Mouse (Mus musculus) MEL (cell line): Measurements from ENCODE around the gene Irs2. TPM values are rescaled to one million over a fixed set of nuclear protein-coding genes. Genes with fewer than 3 reads are reported as not detected.

Source experiments
- DNase-seq: peaks from one replicate; pipeline ENCODE4 v3.0.0; 2011; ENCODE audit warnings: low read depth, low spot score
- H3K27ac ChIP-seq: 2 replicates; pipeline ENCODE4 v1.5.1; 2012; ENCODE audit warnings: low read depth, mild to moderate bottlenecking, control low read depth, low read length, moderate library complexity; ENCODE audit not compliant: control insufficient read depth
- H3K27me3 ChIP-seq, 2 experiments: fragments of 150-350 bp in 1 of 2; sonication (generic) in 1 of 2; 2 replicates each; pipeline ENCODE4 v1.6.1; 2012; ENCODE audit warnings: low read length in 2 of 2, mild to moderate bottlenecking in 2 of 2, improper control_type of control experiment in 1 of 2, moderate library complexity in 1 of 2; ENCODE audit not compliant: insufficient read depth in 2 of 2, control insufficient read depth in 1 of 2
- H3K36me3 ChIP-seq, 2 experiments: 2 replicates each; pipeline ENCODE4 v1.6.1; 2012 to 2014; ENCODE audit warnings: low read length in 2 of 2, improper control_type of control experiment in 1 of 2, inconsistent platforms in 1 of 2, mild to moderate bottlenecking in 1 of 2; ENCODE audit not compliant: insufficient read depth in 2 of 2, control insufficient read depth in 1 of 2
- H3K4me1 ChIP-seq, 2 experiments: fragments of 150-350 bp in 1 of 2; sonication (generic) in 1 of 2; 2 replicates each; pipeline ENCODE4 v1.6.1; 2012; ENCODE audit warnings: low read length in 2 of 2, improper control_type of control experiment in 1 of 2, mild to moderate bottlenecking in 1 of 2; ENCODE audit not compliant: insufficient read depth in 2 of 2, control insufficient read depth in 1 of 2
- H3K4me3 ChIP-seq, 2 experiments: fragments of 150-350 bp in 1 of 2; sonication (generic) in 1 of 2; 2 replicates each; pipeline ENCODE4 v1.5.1; 2012; ENCODE audit warnings: low read depth in 2 of 2, low read length in 2 of 2, mild to moderate bottlenecking in 2 of 2, moderate library complexity in 2 of 2, control low read depth in 1 of 2, improper control_type of control experiment in 1 of 2; ENCODE audit not compliant: control insufficient read depth in 1 of 2, insufficient read depth in 1 of 2
- H3K79me2 ChIP-seq: 2 replicates; pipeline ENCODE4 v1.6.1; 2012; ENCODE audit warnings: mild to moderate bottlenecking, low read length, moderate library complexity; ENCODE audit not compliant: control insufficient read depth, poor library complexity, insufficient read depth
- H3K9ac ChIP-seq: 2 replicates; pipeline ENCODE4 v1.6.1; 2012; ENCODE audit warnings: low read depth, mild to moderate bottlenecking, control low read depth, low read length, moderate library complexity; ENCODE audit not compliant: control insufficient read depth, poor library complexity, severe bottlenecking
- H3K9me3 ChIP-seq: fragments of 150-350 bp; sonication (generic); replicated peaks from 2 replicates; pipeline ENCODE4 v1.6.1; 2012; ENCODE audit warnings: mild to moderate bottlenecking, low read length, improper control_type of control experiment, moderate library complexity; ENCODE audit not compliant: insufficient read depth
- BHLHE40 ChIP-seq: IDR thresholded peaks from 2 replicates; pipeline ENCODE4 v1.6.1; 2012; ENCODE audit warnings: low read depth, mild to moderate bottlenecking, inconsistent platforms, low read length, improper control_type of control experiment, borderline replicate concordance
- CHD1 ChIP-seq: IDR thresholded peaks from 2 replicates; pipeline ENCODE4 v1.6.1; 2012; ENCODE audit warnings: low read depth, mild to moderate bottlenecking, inconsistent platforms, low read length, improper control_type of control experiment
- CHD2 ChIP-seq: IDR thresholded peaks from 2 replicates; pipeline ENCODE4 v1.6.1; 2011; ENCODE audit warnings: low read length, improper control_type of control experiment
- CTCF ChIP-seq, 3 experiments: IDR thresholded peaks in 2 of 3; conservative IDR thresholded peaks in 1 of 3; 2 replicates each; pipeline ENCODE4 v1.5.1; 2011 to 2012; ENCODE audit warnings: low read length in 3 of 3, low read depth in 2 of 3, mild to moderate bottlenecking in 2 of 3, improper control_type of control experiment in 1 of 3, inconsistent platforms in 1 of 3, mixed read lengths in 1 of 3, moderate library complexity in 1 of 3; ENCODE audit not compliant: control insufficient read depth in 1 of 3, insufficient read depth in 1 of 3, poor library complexity in 1 of 3, severe bottlenecking in 1 of 3
- E2F4 ChIP-seq: IDR thresholded peaks from 2 replicates; pipeline ENCODE4 v1.6.1; 2011; ENCODE audit warnings: low read depth, low read length, improper control_type of control experiment, borderline replicate concordance
- ELF1 ChIP-seq: IDR thresholded peaks from 2 replicates; pipeline ENCODE4 v1.6.1; 2014; ENCODE audit warnings: low read depth, mild to moderate bottlenecking, inconsistent platforms, low read length, improper control_type of control experiment, moderate library complexity
- EP300 ChIP-seq, 2 experiments: IDR thresholded peaks; 2 replicates each; pipeline ENCODE4 v1.6.1; 2011; ENCODE audit warnings: improper control_type of control experiment in 2 of 2, low read length in 2 of 2, low read depth in 1 of 2, mild to moderate bottlenecking in 1 of 2
- ETS1 ChIP-seq: IDR thresholded peaks from 2 replicates; pipeline ENCODE4 v1.6.1; 2012; ENCODE audit warnings: low read depth, mild to moderate bottlenecking, inconsistent platforms, low read length, improper control_type of control experiment, moderate library complexity
- GABPA ChIP-seq: IDR thresholded peaks from 2 replicates; pipeline ENCODE4 v1.6.1; 2012; ENCODE audit warnings: low read depth, mild to moderate bottlenecking, inconsistent platforms, low read length, improper control_type of control experiment, moderate library complexity
- GATA1 ChIP-seq: IDR thresholded peaks from 2 replicates; pipeline ENCODE4 v1.6.1; 2011; ENCODE audit warnings: low read depth, low read length, improper control_type of control experiment
- HCFC1 ChIP-seq: IDR thresholded peaks from 2 replicates; pipeline ENCODE4 v1.6.1; 2012; ENCODE audit warnings: low read depth, mild to moderate bottlenecking, inconsistent platforms, low read length, improper control_type of control experiment, moderate library complexity
- JUND ChIP-seq: IDR thresholded peaks from 2 replicates; pipeline ENCODE4 v1.6.1; 2011; ENCODE audit warnings: low read depth, mild to moderate bottlenecking, improper control_type of control experiment, low read length
- MAFK ChIP-seq: IDR thresholded peaks from 2 replicates; pipeline ENCODE4 v1.6.1; 2011; ENCODE audit warnings: low read depth, mild to moderate bottlenecking, low read length, improper control_type of control experiment, borderline replicate concordance
- MAX ChIP-seq: IDR thresholded peaks from 2 replicates; pipeline ENCODE4 v1.6.1; 2011; ENCODE audit warnings: low read length, improper control_type of control experiment
- MAZ ChIP-seq: IDR thresholded peaks from 2 replicates; pipeline ENCODE4 v1.6.1; 2012; ENCODE audit warnings: low read depth, mild to moderate bottlenecking, inconsistent platforms, low read length, improper control_type of control experiment
- MEF2A ChIP-seq: IDR thresholded peaks from 2 replicates; pipeline ENCODE4 v1.6.1; 2014; ENCODE audit warnings: low read depth, mild to moderate bottlenecking, inconsistent platforms, low read length, improper control_type of control experiment; ENCODE audit not compliant: poor library complexity, insufficient replicate concordance, severe bottlenecking; ENCODE audit errors: extremely low read depth
- MXI1 ChIP-seq: IDR thresholded peaks from 2 replicates; pipeline ENCODE4 v1.6.1; 2011; ENCODE audit warnings: mild to moderate bottlenecking, low read depth, low read length, improper control_type of control experiment
- MYB ChIP-seq: IDR thresholded peaks from 2 replicates; pipeline ENCODE4 v1.6.1; 2011; ENCODE audit warnings: mild to moderate bottlenecking, low read depth, low read length, improper control_type of control experiment
- MYC ChIP-seq: IDR thresholded peaks from 2 replicates; pipeline ENCODE4 v1.6.1; 2011; ENCODE audit warnings: low read depth, mild to moderate bottlenecking, low read length, improper control_type of control experiment, moderate library complexity
- NRF1 ChIP-seq: IDR thresholded peaks from 2 replicates; pipeline ENCODE4 v1.6.1; 2014; ENCODE audit warnings: low read depth, mild to moderate bottlenecking, inconsistent platforms, low read length, improper control_type of control experiment, moderate library complexity; ENCODE audit not compliant: poor library complexity, insufficient read depth, severe bottlenecking
- POLR2A ChIP-seq, 2 experiments: IDR thresholded peaks; 2 replicates each; pipeline ENCODE4 v1.6.1; 2011 to 2012; ENCODE audit warnings: low read length in 2 of 2, mild to moderate bottlenecking in 2 of 2, control low read depth in 1 of 2, improper control_type of control experiment in 1 of 2, low read depth in 1 of 2, moderate library complexity in 1 of 2; ENCODE audit not compliant: control insufficient read depth in 1 of 2, insufficient read depth in 1 of 2, poor library complexity in 1 of 2
- POLR2AphosphoS2 ChIP-seq: IDR thresholded peaks from 2 replicates; pipeline ENCODE4 v1.6.1; 2011; ENCODE audit warnings: low read length, improper control_type of control experiment
- POLR2AphosphoS5 ChIP-seq: IDR thresholded peaks from 2 replicates; pipeline ENCODE4 v1.6.1; 2012; ENCODE audit warnings: low read depth, borderline replicate concordance, mild to moderate bottlenecking, inconsistent platforms, low read length, moderate library complexity, mixed read lengths
- RAD21 ChIP-seq: IDR thresholded peaks from 2 replicates; pipeline ENCODE4 v1.6.1; 2011; ENCODE audit warnings: mild to moderate bottlenecking, low read depth, low read length, improper control_type of control experiment
- SIN3A ChIP-seq: IDR thresholded peaks from 2 replicates; pipeline ENCODE4 v1.6.1; 2012; ENCODE audit warnings: low read length, improper control_type of control experiment, inconsistent platforms
- SMC3 ChIP-seq: IDR thresholded peaks from 2 replicates; pipeline ENCODE4 v1.6.1; 2011; ENCODE audit warnings: low read depth, low read length, improper control_type of control experiment
- TAL1 ChIP-seq: IDR thresholded peaks from 2 replicates; pipeline ENCODE4 v1.6.1; 2012; ENCODE audit warnings: mild to moderate bottlenecking, inconsistent platforms, low read length, moderate library complexity, mixed read lengths
- TBP ChIP-seq: IDR thresholded peaks from 2 replicates; pipeline ENCODE4 v1.8.0; 2011; ENCODE audit warnings: low read depth, low read length, improper control_type of control experiment
- TCF12 ChIP-seq: IDR thresholded peaks from 2 replicates; pipeline ENCODE4 v1.6.1; 2014; ENCODE audit warnings: low read depth, mild to moderate bottlenecking, inconsistent platforms, low read length, improper control_type of control experiment, moderate library complexity
- UBTF ChIP-seq: IDR thresholded peaks from 2 replicates; pipeline ENCODE4 v1.6.1; 2012; ENCODE audit warnings: low read depth, mild to moderate bottlenecking, inconsistent platforms, low read length, improper control_type of control experiment, moderate library complexity, borderline replicate concordance; ENCODE audit not compliant: insufficient read depth
- USF1 ChIP-seq: IDR thresholded peaks from 2 replicates; pipeline ENCODE4 v1.6.1; 2014; ENCODE audit warnings: low read depth, mild to moderate bottlenecking, inconsistent platforms, low read length, improper control_type of control experiment, moderate library complexity
- USF2 ChIP-seq, 2 experiments: IDR thresholded peaks; 2 replicates each; pipeline ENCODE4 v1.6.1; 2011 to 2012; ENCODE audit warnings: improper control_type of control experiment in 2 of 2, low read length in 2 of 2, borderline replicate concordance in 1 of 2, inconsistent platforms in 1 of 2, low read depth in 1 of 2, mild to moderate bottlenecking in 1 of 2; ENCODE audit not compliant: insufficient read depth in 1 of 2
- ZC3H11A ChIP-seq: IDR thresholded peaks from 2 replicates; pipeline ENCODE4 v1.6.1; 2012; ENCODE audit warnings: low read depth, mild to moderate bottlenecking, inconsistent platforms, low read length, improper control_type of control experiment
- ZKSCAN1 ChIP-seq: IDR thresholded peaks from 2 replicates; pipeline ENCODE4 v1.6.1; 2012; ENCODE audit warnings: low read depth, mild to moderate bottlenecking, inconsistent platforms, low read length, improper control_type of control experiment, moderate library complexity
- ZMIZ1 ChIP-seq: IDR thresholded peaks from 2 replicates; pipeline ENCODE4 v1.6.1; 2012; ENCODE audit warnings: low read depth, mild to moderate bottlenecking, inconsistent platforms, low read length, improper control_type of control experiment, moderate library complexity
- ZNF384 ChIP-seq: IDR thresholded peaks from 2 replicates; pipeline ENCODE4 v1.6.1; 2012; ENCODE audit warnings: low read depth, mild to moderate bottlenecking, inconsistent platforms, low read length, improper control_type of control experiment
- polyA plus RNA-seq, 2 experiments: library from polyadenylated mRNA; stranded (reverse) in 1 of 2; unstranded in 1 of 2; fragments of >175 nt in 1 of 2; fragments of >200 nt in 1 of 2; gene quantifications; 2 replicates each; pipeline versions ENCODE4 v1.2.1 to v1.2.4; 2012; ENCODE audit warnings: low replicate concordance in 2 of 2, low read depth in 1 of 2; ENCODE audit not compliant: insufficient read length in 2 of 2, insufficient read depth in 1 of 2, missing spikeins in 1 of 2
- total RNA-seq: library from RNA; depleted of rRNA; stranded (reverse); fragments of 300-350 nt; gene quantifications from 2 replicates; pipeline ENCODE4 v1.2.3, GENCODE M21; 2012

Gene Irs2
- total and polyA plus RNA-seq, 3 experiments = 16.4 to 23.1 TPM; not detected in 1

DNA sequence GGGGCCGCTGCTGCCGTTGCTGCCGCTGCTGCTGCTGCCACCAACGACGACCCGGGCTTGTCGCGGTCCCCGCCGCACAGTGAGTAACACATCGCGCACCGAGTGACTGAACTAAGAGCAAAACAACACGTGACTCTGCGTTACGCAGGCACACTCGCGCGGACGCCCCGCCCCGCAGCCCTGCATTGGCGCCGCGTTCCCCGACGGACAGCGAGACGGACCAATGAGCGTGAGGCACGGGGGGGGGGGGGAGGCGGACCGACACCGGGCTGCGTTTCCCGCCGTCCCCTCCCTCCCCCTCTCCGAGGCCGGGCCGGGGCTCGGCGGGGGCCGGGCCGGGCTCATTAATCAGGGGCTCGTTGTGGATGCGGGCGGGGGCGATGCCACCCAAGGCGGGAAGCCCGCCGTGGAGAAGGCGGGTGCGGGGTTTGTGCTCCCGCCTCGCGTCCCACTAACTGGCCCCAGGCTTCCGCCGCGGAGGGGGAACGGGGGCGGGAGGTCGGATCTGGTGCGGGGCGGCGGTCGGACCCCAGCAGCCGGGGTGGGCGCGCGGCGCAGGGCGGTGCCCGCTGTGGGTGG, 673 bp upstream of the Irs2 start:
- H3K27me3 ChIP-seq = no peaks in the 10 kb centered on the region
- H3K4me1 ChIP-seq = peaks cover 0 to 23% of the 10 kb centered on the region in 2 experiments; a peak in 2 of 4 replicates
- H3K27ac ChIP-seq = peak overlapping the region; percentile 77
- H3K36me3 ChIP-seq = peaks cover 0 to 3% of the 10 kb centered on the region in 2 experiments; a peak in 1 of 4 replicates
- H3K9me3 ChIP-seq = no peaks in the 10 kb centered on the region
- peak; percentile 97 for DNase-seq
- peak overlapping the region; percentile 82 to 83 for H3K4me3 ChIP-seq
- peaks cover 50% of the 10 kb centered on the region for H3K79me2 ChIP-seq
- H3K9ac ChIP-seq = peak overlapping the region; percentile 83
- TF ChIP-seq MAX (peak; percentile 95), SIN3A (peak; percentile 89), RAD21 (no peak), CHD1 (no peak), HCFC1 (peak; percentile 74), TBP (peak; percentile 90), ELF1 (0 out of 2 replicates have a peak, but pooled peaks have one; percentile 10), TAL1 (no peak), MYC (no peak; the same call in 1 of the 2 replicates), CHD2 (peak; percentile 27; the same call in 1 of the 2 replicates), MYB (no peak), POLR2AphosphoS5 (peak; percentile 99; the same call in 1 of the 2 replicates), NRF1 (peak; percentile 49; the same call in 1 of the 2 replicates), USF1 (peak; percentile 96), ZC3H11A (no peak), TCF12 (peak; percentile 49), BHLHE40 (peak; percentile 90), MEF2A (no peak), E2F4 (peak; percentile 75; the same call in 1 of the 2 replicates), UBTF (0 out of 2 replicates have a peak, but pooled peaks have one; percentile 36), MAFK (no peak), ETS1 (peak; percentile 52; the same call in 1 of the 2 replicates), ZMIZ1 (peak; percentile 88), GABPA (no peak), USF2 (IDR thresholded peaks at IDR 0.05; ENCODE audit: borderline replicate concordance in 1 of 2, insufficient read depth in 1 of 2, low read depth in 1 of 2, low read length in 2 of 2) (peak; percentile 40 to 76; a peak in 3 of 4 replicates), POLR2A (IDR thresholded peaks at IDR 0.05; ENCODE audit: control insufficient read depth in 1 of 2, insufficient read depth in 1 of 2, low read depth in 1 of 2, low read length in 2 of 2, poor library complexity in 1 of 2) (peak; percentile 83 to 94), CTCF (IDR thresholded peaks at IDR 0.05 in 2 of 3, conservative IDR thresholded peaks at IDR 0.05 in 1 of 3; ENCODE audit: control insufficient read depth in 1 of 3, insufficient read depth in 1 of 3, low read depth in 2 of 3, low read length in 3 of 3, poor library complexity in 1 of 3, severe bottlenecking in 1 of 3) (no peak), POLR2AphosphoS2 (peak; percentile 76), SMC3 (no peak), MXI1 (peak; percentile 91), EP300 (IDR thresholded peaks at IDR 0.05; ENCODE audit: low read depth in 1 of 2, low read length in 2 of 2) (peak in 1 of 2 experiments; percentile 42; a peak in 2 of 4 replicates), JUND (no peak), ZNF384 (no peak), GATA1 (no peak), ZKSCAN1 (no peak), MAZ (peak; percentile 96)
